Mouse (Mus musculus) liver, embryonic 15.5 days (tissue): ENCODE measurements at regions not wholly inside any gene's neighbourhood (a gene's known extent, or its start where the extent isn't known, plus 50 kb on each side); places are given as distances from the start of the nearest gene placed in this dataset.

Experiments used
- ATAC-seq: fragments of 200-750 bp; cut with Nextera tagmentation; 2 replicates; pipeline ENCODE4 v1.8.0; 2017; ENCODE audit warnings: moderate number of reproducible peaks, mild to moderate bottlenecking, moderate library complexity; ENCODE audit not compliant: insufficient read depth
- H3K27ac ChIP-seq: fragments of 300-500 bp; sonication (generic); replicated peaks from 2 replicates; pipeline ENCODE4 v1.5.1; 2015; ENCODE audit warnings: mild to moderate bottlenecking, inconsistent platforms
- H3K27me3 ChIP-seq: fragments of 300-500 bp; sonication (generic); 2 replicates; pipeline ENCODE4 v1.6.1; 2015; ENCODE audit warnings: mild to moderate bottlenecking, inconsistent platforms
- H3K36me3 ChIP-seq: fragments of 300-500 bp; sonication (generic); replicated peaks from 2 replicates; pipeline ENCODE4 v1.6.1; 2015; ENCODE audit warnings: moderate library complexity, mild to moderate bottlenecking, inconsistent platforms
- H3K4me1 ChIP-seq: fragments of 300-500 bp; sonication (generic); replicated peaks from 2 replicates; pipeline ENCODE4 v1.6.1; 2015; ENCODE audit warnings: inconsistent platforms
- H3K4me2 ChIP-seq: fragments of 300-500 bp; sonication (generic); 2 replicates; pipeline ENCODE4 v1.6.1; 2015; ENCODE audit warnings: moderate library complexity, mild to moderate bottlenecking, inconsistent platforms
- H3K4me3 ChIP-seq: fragments of 300-500 bp; sonication (generic); replicated peaks from 2 replicates; pipeline ENCODE4 v1.5.1; 2015; ENCODE audit warnings: mild to moderate bottlenecking, inconsistent platforms
- H3K9ac ChIP-seq: fragments of 300-500 bp; sonication (generic); 2 replicates; pipeline ENCODE4 v1.6.1; 2015; ENCODE audit warnings: moderate library complexity, mild to moderate bottlenecking, inconsistent platforms
- H3K9me3 ChIP-seq: fragments of 300-500 bp; sonication (generic); replicated peaks from 2 replicates; pipeline ENCODE4 v1.6.1; 2016; ENCODE audit warnings: inconsistent platforms
- WGBS: fragments of 180-500 bp; shearing (Covaris S2); methylation state at CpG from one replicate; pipeline ENCODE4 v1.1.7; 2015; ENCODE audit warnings: mixed read lengths; ENCODE audit not compliant: insufficient replicate concordance; 5-methylcytosine and 5-hydroxymethylcytosine counted together

GRCm38 (mm10) chr6:84514623-84515022 is 79.1 kb downstream of the Cyp26b1 start:
- 46% methylated on average over 3 of the region's 3 CpGs for WGBS
- no peaks in the 10 kb centered on the region for H3K9me3 ChIP-seq
- ATAC-seq, result no peak
- H3K4me1 ChIP-seq, result no peaks in the 10 kb centered on the region
- H3K4me3 ChIP-seq, result no peak overlapping the region
- H3K4me2 ChIP-seq, result no peak overlapping the region
- no peak overlapping the region for H3K27ac ChIP-seq
- H3K36me3 ChIP-seq, result no peaks in the 10 kb centered on the region
- no peak overlapping the region for H3K9ac ChIP-seq
- H3K27me3 ChIP-seq, result no peaks in the 10 kb centered on the region

GRCm38 (mm10) chr6:84508598-84508997 is 85.1 kb downstream of the Cyp26b1 start:
- no peak overlapping the region for H3K4me3 ChIP-seq
- H3K9ac ChIP-seq, result no peak overlapping the region
- H3K27ac ChIP-seq, result no peak overlapping the region
- H3K27me3 ChIP-seq, result no peaks in the 10 kb centered on the region
- ATAC-seq, result no peak
- 59% methylated on average over 3 of the region's 3 CpGs for WGBS
- H3K9me3 ChIP-seq, result no peaks in the 10 kb centered on the region
- H3K36me3 ChIP-seq, result no peaks in the 10 kb centered on the region
- no peaks in the 10 kb centered on the region for H3K4me1 ChIP-seq
- no peak overlapping the region for H3K4me2 ChIP-seq

DNA sequence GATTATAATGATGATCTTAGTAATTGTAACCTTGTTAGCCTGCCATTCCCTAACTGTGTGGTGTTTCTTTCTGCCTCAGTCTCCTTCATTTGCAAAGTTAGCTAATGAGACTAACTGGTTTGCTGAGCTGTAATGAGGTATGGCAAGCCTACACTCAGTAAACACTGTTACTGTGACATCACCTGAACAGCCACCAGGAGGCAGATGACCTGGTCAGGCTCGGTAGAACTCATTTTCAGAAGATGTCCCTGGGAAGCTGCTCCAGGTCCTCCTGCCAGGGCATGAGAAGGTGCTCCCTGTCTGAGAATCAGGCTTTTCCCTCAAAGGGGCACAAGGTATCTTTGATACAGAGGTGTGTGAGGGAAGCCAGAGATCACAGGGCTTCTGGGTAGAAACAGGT is 87.0 kb downstream of the Cyp26b1 start:
- H3K27me3 ChIP-seq, result no peaks in the 10 kb centered on the region
- no peak overlapping the region for H3K27ac ChIP-seq
- H3K9ac ChIP-seq, result no peak overlapping the region
- 14% methylated on average over 1 of the region's 1 CpGs for WGBS
- H3K9me3 ChIP-seq, result no peaks in the 10 kb centered on the region
- H3K36me3 ChIP-seq, result no peaks in the 10 kb centered on the region
- no peak overlapping the region for H3K4me3 ChIP-seq
- ATAC-seq, result no peak
- H3K4me1 ChIP-seq, result no peaks in the 10 kb centered on the region
- H3K4me2 ChIP-seq, result no peak overlapping the region

GRCm38 (mm10) chr6:84500255-84500886 is 93.3 kb downstream of the Cyp26b1 start:
- Histone ChIP-seq H3K27ac (no peak overlapping the region), H3K36me3 (no peaks in the 10 kb centered on the region), H3K9ac (no peak overlapping the region), H3K4me3 (no peak overlapping the region), H3K9me3 (no peaks in the 10 kb centered on the region), H3K4me1 (peaks cover 7% of the 10 kb centered on the region; the same call in 1 of the 2 replicates), H3K4me2 (no peak overlapping the region), H3K27me3 (no peaks in the 10 kb centered on the region)
- ATAC-seq, result peak; percentile 73
- WGBS, result 18% methylated on average over 13 of the region's 13 CpGs

DNA sequence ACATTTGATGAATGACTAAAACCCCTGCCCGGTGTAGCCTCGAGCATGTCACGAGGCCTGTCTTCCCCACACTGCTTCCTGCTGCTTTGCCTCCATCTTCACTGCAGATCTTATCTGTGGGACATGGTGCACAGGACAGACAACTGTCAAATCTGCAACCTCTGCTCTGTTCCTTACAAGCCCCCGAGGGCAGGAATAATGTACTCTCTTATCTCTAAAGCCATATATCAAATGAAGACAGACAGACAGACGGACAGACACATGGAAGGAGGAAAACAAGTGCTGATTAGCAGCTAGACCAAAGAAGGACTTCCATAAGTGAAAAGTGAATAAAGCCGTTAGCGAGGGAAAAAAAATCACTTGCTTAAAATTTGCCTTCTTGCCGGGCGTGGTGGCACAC is 95.6 kb downstream of the Cyp26b1 start:
- no peaks in the 10 kb centered on the region for H3K36me3 ChIP-seq
- H3K27ac ChIP-seq, result no peak overlapping the region
- no peak for ATAC-seq
- H3K4me1 ChIP-seq, result peaks cover 7% of the 10 kb centered on the region; the same call in 1 of the 2 replicates
- 17% methylated on average over 9 of the region's 9 CpGs for WGBS
- H3K4me3 ChIP-seq, result no peak overlapping the region
- H3K9ac ChIP-seq, result no peak overlapping the region
- H3K27me3 ChIP-seq, result no peaks in the 10 kb centered on the region
- no peaks in the 10 kb centered on the region for H3K9me3 ChIP-seq
- H3K4me2 ChIP-seq, result no peak overlapping the region

DNA sequence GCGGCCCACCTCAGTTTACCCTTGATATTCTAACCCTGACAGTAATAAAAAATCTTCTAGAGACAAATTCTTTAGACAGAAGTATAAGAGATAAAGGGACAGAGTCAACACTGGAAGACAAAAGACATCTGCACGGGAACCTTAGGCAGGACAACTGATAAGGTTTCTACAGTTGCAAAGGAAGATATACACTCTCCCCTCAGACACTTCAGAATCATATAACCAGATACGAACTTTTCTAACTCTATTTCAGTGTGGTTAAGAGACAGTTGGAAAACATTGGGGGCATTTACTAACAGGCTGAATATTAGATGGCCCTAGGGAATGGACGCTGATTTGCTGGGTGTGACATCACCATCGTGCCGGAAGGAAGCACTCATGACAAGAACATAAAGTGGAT is 100.0 kb downstream of the Cyp26b1 start:
- no peak overlapping the region for H3K27ac ChIP-seq
- no peaks in the 10 kb centered on the region for H3K4me1 ChIP-seq
- no peak overlapping the region for H3K9ac ChIP-seq
- H3K4me3 ChIP-seq, result no peak overlapping the region
- no peak for ATAC-seq
- H3K27me3 ChIP-seq, result no peaks in the 10 kb centered on the region
- no peak overlapping the region for H3K4me2 ChIP-seq
- no peaks in the 10 kb centered on the region for H3K36me3 ChIP-seq
- 29% methylated on average over 6 of the region's 6 CpGs for WGBS
- H3K9me3 ChIP-seq, result no peaks in the 10 kb centered on the region

- no peak overlapping the region for H3K9ac ChIP-seq
- no peaks in the 10 kb centered on the region for H3K4me1 ChIP-seq
- no peaks in the 10 kb centered on the region for H3K27me3 ChIP-seq
- H3K9me3 ChIP-seq, result no peaks in the 10 kb centered on the region
- no peak overlapping the region for H3K27ac ChIP-seq
- no peak for ATAC-seq
- no peak overlapping the region for H3K4me3 ChIP-seq
- H3K4me2 ChIP-seq, result no peak overlapping the region
- H3K36me3 ChIP-seq, result no peaks in the 10 kb centered on the region
- WGBS, result 76% methylated on average over 8 of the region's 8 CpGs
Observed at GRCm38 (mm10) chr6:84493169-84493568, 100.5 kb downstream of the Cyp26b1 start.

- Histone ChIP-seq H3K9ac (no peak overlapping the region), H3K27me3 (no peaks in the 10 kb centered on the region), H3K27ac (no peak overlapping the region), H3K4me3 (no peak overlapping the region), H3K9me3 (no peaks in the 10 kb centered on the region), H3K4me1 (no peaks in the 10 kb centered on the region), H3K36me3 (no peaks in the 10 kb centered on the region), H3K4me2 (no peak overlapping the region)
- ATAC-seq, result no peak
- WGBS, result 81% methylated on average over 2 of the region's 2 CpGs
Observed at GRCm38 (mm10) chr6:84492594-84492993, 101.1 kb downstream of the Cyp26b1 start.

DNA sequence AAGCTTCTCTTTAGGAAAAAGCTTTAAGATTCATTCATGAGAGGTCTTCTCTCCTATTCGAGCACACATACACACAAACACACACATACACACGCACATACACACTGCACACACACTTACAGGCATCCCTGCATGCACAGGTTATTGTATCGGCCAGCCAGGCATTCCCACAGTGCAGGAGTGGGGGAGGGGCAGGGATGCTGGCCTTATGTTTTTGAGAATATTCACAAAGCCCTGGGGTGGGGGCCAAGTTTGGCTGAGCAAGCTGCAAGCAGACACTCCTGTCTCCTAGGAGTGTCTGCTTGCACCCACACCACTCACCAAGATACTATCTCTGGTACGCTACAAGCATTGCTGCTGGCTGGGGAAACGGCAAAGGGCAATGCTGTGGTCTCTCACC is 102.6 kb downstream of the Cyp26b1 start:
- ATAC-seq, result no peak
- no peak overlapping the region for H3K9ac ChIP-seq
- WGBS, result 49% methylated on average over 5 of the region's 5 CpGs
- no peaks in the 10 kb centered on the region for H3K9me3 ChIP-seq
- no peak overlapping the region for H3K27ac ChIP-seq
- no peak overlapping the region for H3K4me3 ChIP-seq
- H3K4me2 ChIP-seq, result no peak overlapping the region
- no peaks in the 10 kb centered on the region for H3K27me3 ChIP-seq
- no peaks in the 10 kb centered on the region for H3K4me1 ChIP-seq
- no peaks in the 10 kb centered on the region for H3K36me3 ChIP-seq

DNA sequence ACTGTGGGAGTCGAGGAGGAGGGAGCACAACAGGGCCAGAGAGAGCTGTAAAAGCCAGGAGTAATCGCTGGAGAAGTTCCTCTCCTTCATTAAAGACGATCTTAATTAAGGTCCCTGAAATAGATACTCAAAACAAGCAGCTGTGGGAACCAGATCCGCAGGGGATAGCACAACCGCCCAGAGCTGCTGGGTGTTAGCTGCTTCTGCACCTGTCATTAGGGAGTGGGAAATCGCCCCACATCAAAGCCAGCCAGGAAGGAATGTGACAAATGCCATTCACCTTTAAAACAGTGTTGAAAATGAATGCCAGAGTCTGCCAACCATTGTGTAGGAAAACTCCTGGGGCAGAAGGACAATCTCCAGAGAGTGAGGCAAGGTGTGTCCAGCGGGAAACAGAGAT is 112.5 kb downstream of the Cyp26b1 start:
- 30% methylated on average over 7 of the region's 7 CpGs for WGBS
- ATAC-seq, result no peak
- no peaks in the 10 kb centered on the region for H3K9me3 ChIP-seq

DNA sequence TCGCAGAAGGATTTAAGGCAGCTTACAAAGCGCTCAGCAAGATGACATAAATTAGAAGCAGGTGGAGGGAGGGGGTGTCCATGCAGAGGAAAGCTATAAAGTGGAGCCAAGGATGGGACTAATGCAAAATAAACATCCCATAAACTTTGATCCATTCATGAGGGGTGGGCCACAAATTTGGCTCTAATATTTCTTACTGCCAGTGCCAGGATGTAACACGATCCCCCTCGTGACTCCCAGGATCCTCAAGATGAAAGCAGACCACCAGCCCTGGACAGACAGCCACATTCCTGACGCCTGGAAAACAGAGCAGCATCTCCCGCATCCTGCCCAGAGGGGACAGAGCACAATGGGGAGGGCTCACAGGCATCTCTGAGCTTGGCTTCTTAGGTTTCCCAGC is 116.6 kb downstream of the Cyp26b1 start:
- no peak overlapping the region for H3K4me3 ChIP-seq
- H3K4me1 ChIP-seq, result no peaks in the 10 kb centered on the region
- ATAC-seq, result no peak
- no peaks in the 10 kb centered on the region for H3K36me3 ChIP-seq
- no peak overlapping the region for H3K27ac ChIP-seq
- H3K9ac ChIP-seq, result no peak overlapping the region
- H3K4me2 ChIP-seq, result no peak overlapping the region
- no peaks in the 10 kb centered on the region for H3K9me3 ChIP-seq
- 43% methylated on average over 6 of the region's 6 CpGs for WGBS
- H3K27me3 ChIP-seq, result no peaks in the 10 kb centered on the region

More for the DNA sequence above, 112.5 kb downstream of the Cyp26b1 start:
- Histone ChIP-seq H3K27me3 (no peaks in the 10 kb centered on the region), H3K4me1 (no peaks in the 10 kb centered on the region), H3K4me2 (no peak overlapping the region), H3K27ac (no peak overlapping the region), H3K9ac (no peak overlapping the region), H3K36me3 (no peaks in the 10 kb centered on the region), H3K4me3 (no peak overlapping the region)

GRCm38 (mm10) chr6:84476466-84476865 is 117.2 kb downstream of the Cyp26b1 start:
- Histone ChIP-seq H3K4me3 (no peak overlapping the region), H3K9ac (no peak overlapping the region), H3K27me3 (no peaks in the 10 kb centered on the region), H3K36me3 (no peaks in the 10 kb centered on the region), H3K4me1 (no peaks in the 10 kb centered on the region), H3K27ac (no peak overlapping the region), H3K4me2 (no peak overlapping the region), H3K9me3 (no peaks in the 10 kb centered on the region)
- WGBS, result 46% methylated on average over 9 of the region's 9 CpGs
- ATAC-seq, result no peak
